Mouse (Mus musculus): ENCODE measurements at regions not wholly inside any gene's neighbourhood (a gene's known extent, or its start where the extent isn't known, plus 50 kb on each side); places are given as distances from the start of the nearest gene placed in this dataset.
A peak's percentile ranks its signal among the peaks of the same experiment; 100 is the strongest.

DNA sequence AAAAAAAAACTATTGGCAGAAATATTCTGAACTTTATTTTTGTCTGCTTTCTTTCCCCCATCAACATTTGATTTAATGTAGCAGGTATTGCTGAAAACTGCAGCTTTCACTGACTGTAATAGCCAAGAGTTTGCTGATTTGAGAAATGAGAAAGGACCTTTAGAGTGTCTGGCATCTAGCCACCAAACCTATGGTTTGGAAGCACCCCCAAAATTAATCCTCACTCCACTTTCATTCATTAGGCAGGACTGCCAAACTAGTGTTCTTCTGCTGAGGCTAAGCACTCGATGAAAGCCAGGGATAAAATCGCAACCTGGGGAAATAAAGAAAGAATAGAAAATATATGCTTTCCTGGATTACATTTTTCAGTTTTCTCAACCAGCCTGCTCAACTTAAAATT lies 320.4 kb downstream of the Atp6ap1l start:
- DNase-seq: no peak

DNA sequence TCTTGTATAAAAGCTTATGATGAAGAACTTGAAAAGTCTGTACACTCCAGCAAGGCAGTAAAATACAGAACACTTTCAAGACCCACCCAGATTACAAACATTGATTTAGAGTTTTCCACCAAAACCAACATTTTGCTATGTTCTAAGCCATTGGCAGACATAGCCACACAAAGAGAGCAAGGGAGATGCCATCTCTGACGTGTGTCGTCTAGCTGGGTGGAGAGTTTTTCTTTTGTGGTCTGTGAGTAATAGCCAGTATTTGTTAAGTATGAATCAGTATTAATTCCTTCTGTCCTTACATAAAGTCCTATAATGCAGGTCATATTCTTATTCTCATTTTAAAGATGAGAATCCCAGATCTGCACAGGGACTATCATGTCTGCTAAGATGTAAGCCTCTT lies 329.8 kb downstream of the Atp6ap1l start:
- DNase-seq: no peak

DNA sequence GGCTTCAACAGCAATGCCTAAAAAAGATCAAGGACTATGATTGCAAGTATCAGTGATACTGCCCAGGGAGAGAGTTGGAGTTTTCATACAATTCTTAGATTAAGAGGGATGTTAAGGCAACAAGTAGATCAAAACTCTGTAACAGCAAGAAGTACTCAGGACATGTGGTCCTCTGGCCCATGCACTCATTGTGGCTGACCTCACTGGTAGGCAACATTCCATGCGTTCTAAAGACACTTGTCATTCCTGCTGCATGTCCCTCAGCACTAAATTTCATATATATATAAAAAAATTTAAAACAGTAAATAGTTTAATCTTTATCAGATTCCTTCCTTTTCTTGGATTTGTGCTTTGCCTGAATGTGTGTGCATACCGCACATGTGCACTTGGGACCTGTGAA lies 332.6 kb downstream of the Atp6ap1l start:
- no peak for DNase-seq

DNA sequence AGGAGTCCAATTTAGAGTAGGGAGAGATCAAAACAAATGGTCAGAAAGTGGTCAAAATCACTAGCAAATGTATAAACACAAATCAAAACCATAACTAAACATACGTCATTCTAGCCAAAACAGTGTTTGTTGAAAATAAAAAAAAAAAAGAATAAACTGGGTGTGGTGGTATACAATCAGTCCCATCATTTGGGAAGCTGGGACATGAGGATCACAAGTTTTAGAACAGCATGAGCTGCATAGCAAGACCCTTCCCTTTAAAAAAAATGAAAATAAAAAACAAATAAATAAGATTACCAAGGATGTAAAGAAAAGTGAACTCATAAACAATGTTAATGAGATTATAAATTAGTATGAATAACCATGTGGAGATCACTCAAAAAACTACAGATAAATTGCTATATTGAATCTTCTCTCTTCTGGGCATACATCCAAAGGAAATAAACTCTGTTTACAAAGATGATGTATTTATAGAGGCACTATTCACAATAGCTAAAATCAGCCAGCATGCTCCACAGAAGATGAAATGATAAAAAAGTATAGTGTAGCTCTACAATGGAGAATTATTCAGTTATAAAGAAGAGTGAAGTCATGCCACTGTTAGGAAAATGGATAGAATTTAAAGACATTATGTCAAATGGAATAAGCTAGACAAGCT lies 341.8 kb downstream of the Atp6ap1l start:
- DNase-seq: no peak

DNA sequence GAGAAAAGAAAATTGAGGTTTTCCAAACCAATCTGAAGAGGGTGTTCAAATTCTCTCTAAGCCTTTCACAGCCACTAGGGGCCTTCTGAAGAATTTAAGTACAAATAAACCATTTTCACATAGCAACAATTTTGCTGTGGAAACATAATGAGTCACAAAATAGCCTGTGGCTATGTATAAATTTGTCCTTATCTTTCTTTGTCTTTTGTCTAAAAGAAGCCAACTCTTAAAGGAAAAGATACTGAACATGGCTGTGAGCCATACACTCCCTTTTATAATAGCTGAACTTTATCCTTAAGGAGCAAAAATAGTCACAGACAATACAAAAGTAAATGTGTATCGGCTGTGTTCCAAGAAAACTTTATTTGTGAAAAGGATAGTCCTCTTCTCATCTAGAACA lies 345.1 kb downstream of the Atp6ap1l start:
- DNase-seq: no peak

DNA sequence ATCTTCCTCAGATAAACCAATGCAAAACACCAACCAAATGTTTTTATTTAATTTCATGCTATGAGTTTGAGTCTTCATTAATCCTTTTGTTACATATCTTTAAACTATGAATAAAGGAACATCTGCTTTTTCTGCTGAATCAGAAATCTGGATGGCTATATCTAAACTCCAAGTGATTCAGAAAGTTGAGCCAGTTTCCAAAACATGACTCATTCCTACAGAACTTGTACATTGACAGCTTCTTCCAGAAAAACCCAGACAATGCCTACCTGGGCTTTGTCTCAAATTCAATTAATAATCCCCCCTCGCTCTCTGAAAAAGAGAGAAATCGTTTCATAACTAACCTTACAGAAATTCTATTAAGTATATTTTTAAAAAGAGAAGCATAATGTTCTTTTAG lies 345.7 kb downstream of the Atp6ap1l start:
- DNase-seq: no peak

DNA sequence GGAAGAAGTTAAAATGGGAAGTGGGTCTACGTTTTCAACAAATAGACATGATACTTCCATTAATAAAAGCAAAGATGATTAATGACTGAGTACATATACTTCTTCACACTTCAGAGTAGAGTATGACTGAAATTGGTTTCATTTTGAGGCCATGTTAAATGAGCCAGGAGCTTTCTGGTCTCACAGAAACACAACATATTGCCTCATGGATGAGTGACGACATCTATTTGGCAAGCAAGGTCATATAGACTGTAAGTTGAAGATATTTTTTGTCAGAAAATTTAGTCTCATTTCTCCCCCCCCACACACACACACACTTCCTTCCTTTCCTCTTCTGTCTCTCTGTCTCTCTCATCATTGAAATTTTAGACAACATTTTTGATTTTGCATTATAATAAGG lies 354.0 kb downstream of the Atp6ap1l start:
- no peak for DNase-seq

DNA sequence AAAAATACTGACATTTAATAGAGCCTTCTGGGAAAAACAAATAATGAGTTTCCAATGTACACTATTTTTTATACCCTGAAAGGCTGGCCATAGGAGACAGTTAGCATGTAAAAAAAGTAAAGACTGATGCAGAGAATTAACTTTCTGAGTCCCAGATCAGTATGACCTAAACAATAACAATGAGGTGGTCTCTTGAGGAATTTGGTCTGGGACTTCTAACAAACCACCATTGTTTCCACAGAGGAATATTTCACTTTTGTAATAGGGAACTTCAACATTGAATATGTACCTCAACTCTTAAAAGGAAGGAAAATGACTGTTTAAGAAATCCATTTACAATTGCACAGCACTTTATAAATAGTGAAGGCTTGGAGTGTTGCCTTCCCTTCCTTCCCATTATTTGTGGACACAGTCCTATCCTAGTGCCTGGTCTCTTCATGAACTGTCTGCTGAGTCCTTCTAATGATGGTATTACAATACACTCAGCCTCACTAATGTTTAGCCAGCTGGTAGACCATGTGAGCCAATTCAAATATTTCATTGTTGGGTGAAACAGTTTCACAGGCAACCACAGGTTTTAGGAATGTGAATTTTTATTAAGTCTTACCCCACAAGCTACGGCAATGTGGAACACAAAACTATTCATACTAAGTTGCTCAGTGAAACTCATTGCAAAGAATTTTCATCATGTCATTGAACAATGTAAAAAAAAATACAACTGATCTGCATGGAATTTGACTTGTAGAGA lies 358.7 kb downstream of the Atp6ap1l start:
- no peak for DNase-seq

DNA sequence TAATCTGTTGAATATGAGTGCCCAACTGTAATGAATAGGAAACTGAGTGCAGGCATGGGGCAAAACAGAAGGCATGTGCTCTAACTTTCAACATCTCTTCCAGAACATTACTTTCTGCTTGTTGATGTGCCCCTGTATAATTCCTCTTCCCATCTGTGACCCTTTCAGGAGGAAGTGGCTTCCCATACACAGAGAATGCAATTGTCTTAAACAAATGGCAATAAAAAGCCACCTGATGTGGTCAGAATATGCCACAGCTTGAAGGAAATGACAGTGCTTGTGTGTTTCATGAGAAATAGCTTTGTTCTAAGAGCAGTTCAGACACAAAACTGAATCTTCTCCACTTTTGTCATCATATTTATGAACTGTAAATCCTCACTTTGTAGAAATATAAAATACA lies 359.3 kb downstream of the Atp6ap1l start:
- no peak for DNase-seq

DNA sequence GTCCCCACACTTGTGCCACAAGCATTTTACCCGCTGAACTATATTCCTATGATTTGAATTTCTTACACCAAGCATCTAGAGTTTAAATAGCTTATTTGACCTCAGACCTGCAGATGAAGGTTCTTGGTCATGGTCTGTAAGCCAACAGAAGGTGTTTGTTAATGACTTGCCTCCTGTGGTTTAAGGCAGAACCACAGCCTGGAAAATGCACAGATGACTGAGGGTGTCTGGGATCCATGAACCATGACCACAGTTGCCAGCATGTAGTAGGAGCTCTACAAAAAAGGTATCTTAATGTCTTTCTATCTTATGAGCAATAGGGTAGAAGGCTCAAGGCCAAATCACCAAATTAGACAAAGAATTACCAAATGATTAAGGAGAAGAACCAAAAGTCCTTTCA lies 367.6 kb downstream of the Atp6ap1l start:
- DNase-seq: no peak

DNA sequence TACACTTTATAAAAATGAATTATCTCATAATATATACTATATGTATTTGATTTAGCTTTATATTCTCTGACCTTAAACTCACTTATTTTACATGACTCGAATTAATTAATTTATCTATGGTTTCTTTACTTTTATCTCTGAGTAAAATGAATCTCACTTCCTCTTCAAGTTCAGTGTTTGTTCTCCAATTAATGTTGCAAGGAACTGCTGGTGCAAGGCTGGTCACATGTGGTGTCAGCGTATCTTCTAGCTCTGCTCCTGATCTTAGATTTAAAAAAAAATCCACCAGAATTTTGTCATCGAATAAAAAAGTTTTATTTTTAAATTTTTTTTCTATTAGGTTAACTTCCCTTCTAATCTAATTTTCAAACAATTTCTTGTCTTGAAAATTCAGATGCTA lies 378.2 kb downstream of the Atp6ap1l start:
- DNase-seq: no peak

DNA sequence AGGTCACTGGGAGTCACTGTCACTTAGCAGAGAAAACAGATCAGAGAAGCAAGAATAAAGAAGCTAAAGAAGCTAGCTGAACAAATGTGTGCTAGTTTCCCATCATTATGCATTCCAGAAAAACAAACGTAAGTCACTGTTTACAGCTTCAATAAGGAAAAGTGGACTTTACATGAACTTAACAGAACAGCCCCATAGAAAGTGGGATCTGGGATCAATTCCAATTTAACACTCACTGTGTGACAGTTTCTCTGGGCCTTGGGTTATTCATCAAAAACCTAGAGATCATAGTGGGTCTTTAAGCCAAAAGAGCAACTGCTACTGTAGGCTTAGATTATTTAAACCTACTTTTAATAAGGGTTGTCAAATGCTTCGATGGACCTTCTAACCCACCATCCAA lies 379.4 kb downstream of the Atp6ap1l start:
- DNase-seq: no peak

DNA sequence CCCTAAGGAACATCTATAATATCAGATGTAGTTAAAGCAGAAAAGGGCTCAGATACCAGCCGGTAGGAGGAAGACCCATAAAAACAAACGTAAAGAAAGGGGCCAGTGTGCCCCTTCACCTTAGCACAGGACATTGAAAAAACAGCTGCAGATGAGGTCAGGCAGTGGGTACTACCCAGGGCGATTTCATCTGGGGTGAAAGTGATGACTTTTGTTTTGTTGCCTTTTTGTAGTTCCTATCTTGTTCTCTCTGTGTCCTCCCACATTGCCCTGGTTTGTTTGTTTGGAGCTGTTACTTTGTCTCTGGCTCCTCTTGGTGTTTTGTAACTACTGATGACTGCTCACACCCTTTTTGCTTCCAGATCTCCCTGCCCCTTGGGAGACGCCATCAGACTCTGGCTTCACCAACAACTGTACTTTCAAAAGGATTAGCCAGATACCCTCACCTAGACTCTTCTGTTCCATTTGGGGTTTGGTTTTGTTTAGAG lies 383.4 kb downstream of the Atp6ap1l start:
- DNase-seq: no peak

DNA sequence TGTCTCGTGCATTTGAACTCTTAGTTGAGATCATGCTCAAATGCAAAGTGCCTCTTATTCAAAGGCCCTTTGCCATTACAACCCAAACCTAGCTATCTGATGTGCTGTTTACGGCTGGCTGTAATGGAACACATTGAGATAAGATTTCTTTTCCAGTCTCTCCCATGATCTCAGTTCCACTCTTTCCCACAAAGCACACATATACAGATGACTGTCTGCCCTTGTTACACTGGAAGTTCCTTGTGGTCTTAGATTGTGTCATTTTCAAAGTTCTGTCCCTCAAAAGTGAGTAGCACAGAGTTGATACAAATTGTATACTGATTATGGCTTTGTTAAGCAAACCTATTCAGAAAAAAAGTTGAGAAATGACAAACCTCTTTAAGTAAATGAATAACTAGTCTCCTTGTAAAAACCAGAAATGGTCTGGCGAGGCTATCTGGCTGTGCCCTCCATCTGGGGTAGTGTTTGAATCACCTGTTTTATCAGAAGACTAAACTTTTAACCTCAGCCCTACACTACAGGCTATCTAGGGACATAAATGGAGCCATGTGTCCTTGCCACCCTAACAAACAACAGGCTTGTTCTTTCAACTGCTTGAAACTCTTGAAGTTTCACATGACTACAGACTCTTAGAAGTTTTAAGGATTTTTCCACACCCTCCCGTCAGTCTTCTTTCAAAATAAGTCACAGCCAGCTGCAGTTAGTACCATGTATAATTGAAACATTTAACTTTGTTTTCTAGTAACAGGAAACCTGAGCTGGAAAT lies 384.0 kb downstream of the Atp6ap1l start:
- DNase-seq: no peak

DNA sequence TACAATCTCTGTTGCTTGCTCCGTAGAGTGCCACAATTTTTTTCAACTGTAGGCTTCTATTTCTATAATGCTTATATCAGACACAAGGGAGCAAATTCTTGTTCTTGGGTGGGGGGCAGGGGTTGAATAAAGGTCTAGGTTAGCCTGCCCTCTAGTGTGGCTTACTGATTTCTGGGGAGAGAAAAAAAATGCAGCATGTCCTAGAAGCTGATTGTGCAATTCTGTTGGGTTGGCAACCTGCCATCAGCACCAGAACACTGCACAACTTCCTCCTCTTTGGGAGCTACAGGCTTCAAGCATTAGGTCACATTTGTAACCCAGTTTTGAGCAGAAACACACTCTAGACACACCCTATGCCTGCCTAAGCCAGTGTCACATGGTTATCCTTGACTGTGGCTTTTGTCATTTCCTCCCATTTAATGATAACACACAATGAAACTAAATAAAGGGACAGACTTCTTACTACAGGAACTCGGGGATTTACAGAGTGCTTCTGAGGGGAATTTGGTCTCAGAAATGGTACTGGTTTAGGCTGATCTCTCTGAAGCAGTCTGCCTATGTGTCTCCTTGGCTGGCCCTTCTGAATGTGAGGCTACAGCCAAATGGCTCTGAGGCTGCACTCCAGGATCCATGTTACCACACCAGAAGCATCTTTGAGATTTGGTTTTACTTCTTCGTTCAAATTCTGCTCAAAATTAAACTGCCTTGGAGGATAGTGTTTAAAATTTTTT lies 389.2 kb downstream of the Atp6ap1l start:
- DNase-seq: peak; percentile 89 to 92

DNA sequence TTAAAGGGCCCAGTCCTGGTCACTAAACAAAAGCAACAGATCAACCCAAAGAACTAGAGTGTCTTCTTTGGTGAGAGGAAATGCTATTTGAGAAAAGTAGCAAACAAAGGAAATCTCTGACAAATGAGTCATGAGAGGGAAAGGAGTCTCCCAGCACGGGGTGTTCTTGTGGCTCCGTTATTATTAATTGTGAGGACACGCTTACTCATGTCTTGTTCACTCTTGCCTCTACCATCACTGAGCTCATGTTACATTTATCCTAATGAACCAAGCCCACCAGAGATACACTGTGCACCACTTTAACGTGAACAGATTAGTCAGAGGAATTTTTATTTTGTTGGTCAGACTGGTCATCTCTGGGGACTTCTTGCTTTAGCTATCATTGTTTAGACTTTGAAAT lies 391.3 kb downstream of the Atp6ap1l start:
- no peak for DNase-seq

DNA sequence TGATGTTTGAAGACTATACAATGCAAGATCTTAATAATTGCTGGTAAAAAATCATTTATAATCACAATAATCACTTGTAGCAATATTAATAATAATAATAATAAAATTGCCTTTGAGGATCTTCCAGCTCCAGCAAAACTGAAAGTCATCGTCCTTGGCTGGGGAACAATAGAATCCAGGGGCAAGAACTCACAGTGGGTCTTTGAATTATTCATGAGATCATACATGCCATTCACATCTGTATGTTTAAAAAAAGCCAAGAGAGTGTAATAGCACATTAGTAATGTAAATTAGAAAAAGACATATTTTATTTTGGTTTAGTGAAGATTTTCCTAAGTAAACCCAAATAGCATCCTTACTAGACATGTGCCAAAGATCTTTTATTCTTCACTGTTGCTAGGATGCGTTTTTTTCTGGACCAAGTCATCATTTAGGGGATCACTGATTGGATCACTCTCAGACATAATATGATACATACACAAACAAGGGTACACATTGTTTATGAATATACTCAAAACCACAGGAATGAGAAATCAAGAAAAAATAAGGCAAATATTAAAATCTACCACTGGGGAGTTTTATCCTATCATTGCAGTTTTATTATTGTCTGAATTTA lies 392.3 kb downstream of the Atp6ap1l start:
- no peak for DNase-seq

DNA sequence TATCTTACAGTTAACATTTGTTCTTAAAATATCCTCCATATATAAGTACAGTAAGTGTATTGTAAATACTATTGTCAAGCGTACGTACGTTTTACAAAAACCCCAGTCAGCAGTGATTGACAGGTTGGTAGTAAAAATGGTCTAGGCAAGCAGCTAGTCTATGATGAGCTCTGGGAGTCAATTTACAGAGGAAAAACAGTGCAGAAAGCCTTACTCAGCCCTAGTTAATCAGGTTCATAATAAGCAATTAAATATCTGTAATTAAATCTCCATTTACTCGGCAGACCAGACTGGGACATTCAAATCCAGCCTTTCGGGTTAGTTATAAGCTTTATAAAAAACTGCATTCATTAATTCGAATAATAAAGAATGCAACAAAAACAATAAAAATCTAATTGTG lies 394.7 kb downstream of the Atp6ap1l start:
- no peak for DNase-seq

DNA sequence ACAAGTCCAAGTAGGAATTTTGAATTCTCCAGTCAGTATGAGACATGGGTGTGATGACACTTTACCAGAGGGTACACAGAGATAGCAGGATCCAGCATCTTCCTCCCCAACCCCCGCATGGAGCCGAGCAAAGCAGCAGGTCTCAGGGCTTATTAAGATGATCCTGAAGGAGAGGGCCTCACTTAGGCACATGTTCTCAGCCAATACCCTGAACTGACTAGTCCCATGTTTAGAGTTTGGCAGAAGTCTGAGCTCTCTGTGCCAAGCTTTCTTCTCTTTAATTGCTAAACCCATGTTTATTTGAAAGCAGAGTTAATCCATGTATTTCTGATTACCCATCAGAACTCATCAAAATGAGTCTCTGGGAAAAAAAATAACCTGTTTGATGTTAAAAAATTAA lies 402.0 kb downstream of the Atp6ap1l start:
- DNase-seq: no peak

DNA sequence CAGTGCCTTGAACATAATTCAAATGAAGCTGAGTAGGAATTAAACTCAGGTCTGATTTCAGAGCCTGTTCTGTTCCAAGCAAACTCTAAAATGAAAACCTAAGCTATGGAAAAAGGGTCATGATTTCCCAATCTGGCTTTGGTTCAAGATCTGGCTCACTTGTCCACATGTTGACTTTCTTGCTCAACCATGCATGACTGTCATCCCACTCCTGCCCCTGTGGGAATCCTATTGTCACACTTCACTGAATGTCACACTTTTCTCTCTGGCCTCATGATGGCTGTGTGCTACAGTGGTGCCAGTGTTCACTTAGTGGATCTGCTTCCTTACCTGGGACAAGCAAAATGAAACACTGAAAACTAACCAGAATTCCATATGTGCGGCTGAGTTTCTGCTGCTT lies 403.0 kb downstream of the Atp6ap1l start:
- no peak for DNase-seq

DNA sequence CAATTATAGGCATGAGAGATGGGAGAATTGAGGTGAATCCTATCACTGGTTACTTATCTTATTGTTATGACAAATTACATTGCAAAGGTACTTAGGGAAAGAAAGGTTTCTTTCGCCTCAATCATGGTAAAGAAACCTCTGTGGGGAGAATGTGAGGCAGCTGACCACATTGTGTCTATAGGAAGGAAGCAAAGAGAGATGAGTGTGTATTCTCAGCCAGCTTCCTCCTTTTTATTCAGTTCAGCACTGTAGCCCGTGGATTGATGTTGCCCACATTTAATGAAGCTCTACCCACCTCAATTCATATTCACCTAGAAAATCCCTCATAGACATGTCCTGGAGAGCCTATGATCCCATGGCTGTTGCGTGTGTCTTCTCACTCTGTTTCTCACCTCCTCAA lies 406.2 kb downstream of the Atp6ap1l start:
- DNase-seq: no peak

DNA sequence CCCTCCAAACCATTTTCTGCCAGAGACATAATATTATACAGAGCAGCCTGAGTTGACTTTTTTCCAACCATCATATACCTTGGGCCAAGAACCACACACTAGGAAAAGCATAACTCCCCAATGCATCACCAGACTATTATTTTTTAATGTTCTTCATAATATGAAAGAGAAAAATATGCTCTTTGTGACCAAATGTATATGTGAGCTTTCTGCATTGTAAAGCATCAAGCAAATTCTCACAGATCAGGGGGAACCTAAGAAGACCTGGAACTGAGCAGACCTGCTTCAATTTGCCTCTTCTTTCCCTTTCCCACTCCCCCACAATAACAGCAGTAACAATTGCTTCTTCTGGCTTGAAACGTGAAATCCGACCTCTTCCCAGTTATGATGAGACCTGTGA lies 407.6 kb downstream of the Atp6ap1l start:
- DNase-seq: no peak

DNA sequence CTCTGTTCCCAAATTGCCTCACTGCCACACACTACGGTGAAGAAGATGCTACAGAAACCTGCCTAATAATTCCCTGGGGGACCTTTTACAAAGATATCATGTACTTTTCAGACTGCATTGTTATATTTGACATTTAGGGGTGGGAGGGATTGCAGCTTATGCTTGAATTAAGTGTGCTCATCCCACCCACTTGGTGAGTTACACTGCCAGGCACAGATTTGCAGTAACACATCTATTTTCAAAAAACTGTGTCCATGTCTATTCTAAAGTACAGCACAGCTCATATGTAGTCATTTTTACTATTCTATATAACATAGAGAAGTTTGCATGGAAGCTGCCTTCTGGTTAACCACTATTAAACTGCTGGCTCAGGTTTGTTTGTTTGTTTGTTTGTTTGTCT lies 404.3 kb upstream of the Xrcc4 start:
- DNase-seq: no peak

All from lung, adult 18-20 months (tissue).